Mouse (Mus musculus) liver, embryonic 16.5 days (tissue): ENCODE measurements around the gene Calml4. TPM values are rescaled to one million over a fixed set of nuclear protein-coding genes. Genes with fewer than 3 reads are reported as not detected.

Source experiments
- ATAC-seq: fragments of 200-750 bp; cut with Nextera tagmentation; 2 replicates; pipeline ENCODE4 v1.8.0; 2017; ENCODE audit warnings: low read depth, mild to moderate bottlenecking, moderate number of reproducible peaks, moderate library complexity
- H3K27ac ChIP-seq: fragments of 300-500 bp; sonication (generic); 2 replicates; pipeline ENCODE4 v1.5.1; 2014; ENCODE audit warnings: mild to moderate bottlenecking, low read length
- H3K27me3 ChIP-seq: fragments of 300-500 bp; sonication (generic); 2 replicates; pipeline ENCODE4 v1.6.1; 2014; ENCODE audit warnings: low read depth, low read length, mixed read lengths; ENCODE audit not compliant: control insufficient read depth, insufficient read depth
- H3K36me3 ChIP-seq: fragments of 300-500 bp; sonication (generic); 2 replicates; pipeline ENCODE4 v1.6.1; 2014; ENCODE audit warnings: mild to moderate bottlenecking; ENCODE audit not compliant: control insufficient read depth, insufficient read depth
- H3K4me1 ChIP-seq: fragments of 300-500 bp; sonication (generic); 2 replicates; pipeline ENCODE4 v1.6.1; 2014; ENCODE audit warnings: low read depth, low read length, mixed read lengths; ENCODE audit not compliant: control insufficient read depth
- H3K4me2 ChIP-seq: fragments of 300-500 bp; sonication (generic); 2 replicates; pipeline ENCODE4 v1.6.1; 2014; ENCODE audit warnings: low read depth, low read length, mixed read lengths
- H3K4me3 ChIP-seq: fragments of 300-500 bp; sonication (generic); 2 replicates; pipeline ENCODE4 v1.5.1; 2014; ENCODE audit warnings: low read depth, mild to moderate bottlenecking, low read length
- H3K9ac ChIP-seq: fragments of 300-500 bp; sonication (generic); 2 replicates; pipeline ENCODE4 v1.6.1; 2014; ENCODE audit warnings: low read depth, low read length
- H3K9me3 ChIP-seq: fragments of 300-500 bp; sonication (generic); replicated peaks from 2 replicates; pipeline ENCODE4 v1.6.1; 2016; ENCODE audit warnings: low read length; ENCODE audit not compliant: control insufficient read depth
- whole genome bisulfite sequencing: fragments of 180-500 bp; shearing (Covaris S2); extraction: QIAGEN DNeasy Blood & Tissue Kit; methylation state at CpG from one replicate; pipeline ENCODE4 v1.1.7; 2014; ENCODE audit not compliant: insufficient replicate concordance; 5-methylcytosine and 5-hydroxymethylcytosine counted together
- polyA plus RNA-seq: library from polyadenylated mRNA; unstranded; fragments of >200 nt; fragmentation: Nextera tagmentation; extraction: Ambion mirVana; gene quantifications from 2 replicates; pipeline ENCODE4 v1.2.1, GENCODE M21; 2015

Calml4 gene
- polyA plus RNA-seq: 1.9 and 4.0 TPM in 2 replicates

DNA sequence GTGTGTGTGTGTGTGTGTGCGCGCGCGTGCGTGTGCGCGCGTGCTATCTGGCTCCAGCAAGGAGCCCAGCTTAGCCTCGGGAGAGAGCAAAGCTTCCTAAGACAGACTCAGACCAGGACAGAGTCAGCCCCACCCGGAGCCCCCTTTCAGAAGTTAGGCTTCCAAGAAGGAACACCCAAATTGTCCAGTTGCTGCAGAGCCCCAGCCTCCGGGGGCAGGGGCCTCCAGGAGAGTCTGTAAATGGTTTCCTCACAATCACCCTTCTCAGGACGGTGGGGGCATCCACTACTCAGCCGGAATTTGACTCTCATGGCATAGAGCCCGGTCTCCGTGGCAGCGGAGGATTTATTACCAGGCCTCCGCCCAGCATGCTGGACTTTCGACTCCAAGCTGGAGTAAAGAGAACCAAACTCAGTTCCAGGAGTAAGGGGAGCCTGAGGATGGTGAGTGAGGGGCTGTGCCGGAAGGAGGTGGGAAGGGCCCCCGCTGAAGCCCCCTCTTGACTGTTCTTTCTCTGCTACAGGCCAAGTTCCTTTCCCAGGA is at the start of gene Calml4:
Gene Calml4 (plus strand): TSS at position 362 of the 543 bp plus-strand sequence.
- no peak within 1 kb of the TSS for H3K9ac ChIP-seq
- no peaks in the 10 kb centered on the region for H3K9me3 ChIP-seq
- H3K4me1 ChIP-seq: peaks cover 3% of the 10 kb centered on the region
- peak; percentile 35 for ATAC-seq
- no peaks in the 10 kb centered on the region for H3K27me3 ChIP-seq
- no peak within 1 kb of the TSS for H3K4me3 ChIP-seq
- H3K4me2 ChIP-seq: 0 out of 2 replicates have a peak within 1 kb of the TSS, but pooled peaks have one; percentile 20
- H3K36me3 ChIP-seq: no peaks in the 10 kb centered on the region
- 56% methylated on average over 20 of the region's 20 CpGs for WGBS
- no peak within 1 kb of the TSS; the same call in 1 of the 2 replicates for H3K27ac ChIP-seq

DNA sequence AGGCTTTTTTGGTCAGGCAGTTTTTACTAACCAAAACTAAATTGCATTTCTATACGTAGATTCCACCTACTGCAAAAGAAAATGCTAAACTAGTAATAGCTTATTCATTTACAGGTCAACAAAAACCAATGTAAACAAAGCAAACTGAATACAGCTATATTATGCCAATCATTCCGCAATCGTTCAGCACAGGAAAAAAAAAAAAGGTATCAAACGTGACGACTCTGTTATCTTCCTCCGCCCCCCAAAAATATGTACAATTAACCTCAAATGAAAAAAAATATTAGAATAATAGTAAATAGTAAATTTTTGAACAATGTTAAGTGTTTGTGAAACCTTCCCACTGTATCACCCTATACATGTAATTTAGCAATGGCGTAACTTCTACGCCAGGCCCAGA is 47.8 kb upstream of the Calml4 start:
- H3K36me3 ChIP-seq: no peaks in the 10 kb centered on the region
- H3K27ac ChIP-seq: peak overlapping the region; percentile 92
- H3K4me1 ChIP-seq: peaks cover 18% of the 10 kb centered on the region
- 14% methylated on average over 8 of the region's 8 CpGs for WGBS
- no peaks in the 10 kb centered on the region for H3K9me3 ChIP-seq
- H3K4me3 ChIP-seq: peak overlapping the region; percentile 100
- peak overlapping the region; percentile 70 for H3K4me2 ChIP-seq
- ATAC-seq: no peak
- peak overlapping the region; percentile 98 for H3K9ac ChIP-seq
- no peaks in the 10 kb centered on the region for H3K27me3 ChIP-seq

DNA sequence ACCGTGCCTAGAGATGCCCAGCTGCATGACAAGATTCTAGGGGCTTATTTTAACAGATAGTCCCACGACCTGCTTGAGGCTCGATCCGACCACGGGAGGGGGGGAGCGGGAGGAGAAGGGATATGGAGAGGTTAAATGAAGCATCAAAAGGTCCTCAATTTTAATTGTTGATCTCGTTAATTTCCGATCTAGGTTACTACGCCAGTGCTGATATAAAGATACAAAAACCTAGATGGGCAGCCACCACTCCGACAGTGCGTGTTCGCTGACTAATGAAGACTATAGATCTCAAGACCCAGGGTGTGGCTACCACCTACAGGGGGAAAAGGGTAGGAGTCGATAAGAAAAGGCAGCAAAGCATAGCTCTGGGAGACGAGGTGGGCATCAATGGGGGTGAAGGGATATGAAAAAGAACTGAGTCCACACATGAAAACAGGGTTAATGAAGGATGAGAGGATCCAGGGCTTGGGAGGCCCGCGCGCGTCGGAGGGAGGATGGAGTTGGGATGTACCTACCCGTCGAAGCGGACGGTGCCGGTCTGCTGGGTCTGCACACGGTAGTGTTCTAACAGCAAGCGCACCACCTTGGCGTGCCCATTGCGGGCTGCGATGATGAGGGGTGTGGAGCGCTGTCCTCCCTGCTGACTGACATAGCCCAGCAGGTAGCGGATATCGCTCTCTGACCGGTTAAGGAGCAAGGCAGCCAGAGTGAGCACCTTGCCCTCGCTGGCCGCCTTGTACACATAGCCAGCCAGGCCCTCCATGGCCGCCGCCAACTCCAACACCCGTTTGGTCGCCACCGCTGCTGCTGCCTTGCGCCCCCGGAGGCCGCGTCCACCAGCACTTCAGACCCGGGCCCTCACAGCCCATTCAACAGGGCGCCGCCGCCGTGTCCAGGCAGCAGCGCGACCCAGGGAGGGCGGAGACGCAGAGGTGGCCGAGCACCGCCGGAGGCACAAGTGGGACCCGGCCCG is 47.1 kb upstream of the Calml4 start:
- Histone ChIP-seq H3K27me3 (no peaks in the 10 kb centered on the region), H3K4me2 (peak overlapping the region; percentile 70), H3K9me3 (no peaks in the 10 kb centered on the region), H3K4me3 (peak overlapping the region; percentile 100), H3K27ac (peak overlapping the region; percentile 92), H3K36me3 (no peaks in the 10 kb centered on the region), H3K9ac (peak overlapping the region; percentile 98), H3K4me1 (peaks cover 22% of the 10 kb centered on the region)
- ATAC-seq: peak; percentile 52
- WGBS: under 1% methylated on average over 48 of the region's 58 CpGs

DNA sequence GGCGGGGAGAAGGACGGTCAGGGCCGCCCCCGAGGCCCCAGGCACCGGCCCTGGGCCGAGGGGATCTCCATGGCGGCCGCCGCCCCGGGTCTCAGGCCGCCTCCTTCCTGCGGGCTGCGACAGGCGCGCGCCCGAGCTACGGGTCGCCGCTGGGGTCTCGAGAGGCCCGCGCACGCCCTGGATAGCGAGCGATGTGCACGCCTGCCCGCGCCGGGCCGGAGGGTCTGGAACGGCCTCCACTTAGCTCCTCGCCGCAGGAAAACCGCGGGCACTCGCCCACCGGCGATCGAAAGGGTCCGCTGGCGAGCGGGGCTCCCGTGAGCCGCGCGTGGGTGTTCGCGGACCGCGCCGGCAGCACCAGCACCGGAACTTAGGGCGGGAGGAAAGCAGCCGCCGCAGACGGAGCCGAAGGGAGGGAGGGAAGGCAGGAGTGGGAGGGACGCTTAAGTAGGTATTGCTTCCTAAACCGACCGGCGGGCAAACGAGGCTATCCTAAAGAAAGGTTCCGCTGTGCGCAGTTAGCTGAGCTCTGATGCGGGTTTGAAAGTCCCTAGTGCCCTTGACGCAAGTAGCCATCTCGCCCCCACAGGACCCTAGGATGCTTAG is 46.3 kb upstream of the Calml4 start, which contains the start of gene Fem1b:
Gene Fem1b (minus strand): TSS at position 419 of the 606 bp plus-strand sequence.
- WGBS: under 1% methylated on average over 67 of the region's 68 CpGs
- Histone ChIP-seq H3K27ac (peak within 1 kb of the TSS; percentile 92), H3K27me3 (no peaks in the 10 kb centered on the region), H3K36me3 (no peaks in the 10 kb centered on the region), H3K4me3 (peak within 1 kb of the TSS; percentile 100), H3K9ac (peak within 1 kb of the TSS; percentile 98), H3K4me2 (peak within 1 kb of the TSS; percentile 70), H3K4me1 (peaks cover 22% of the 10 kb centered on the region), H3K9me3 (no peaks in the 10 kb centered on the region)
- peak; percentile 83 for ATAC-seq

DNA sequence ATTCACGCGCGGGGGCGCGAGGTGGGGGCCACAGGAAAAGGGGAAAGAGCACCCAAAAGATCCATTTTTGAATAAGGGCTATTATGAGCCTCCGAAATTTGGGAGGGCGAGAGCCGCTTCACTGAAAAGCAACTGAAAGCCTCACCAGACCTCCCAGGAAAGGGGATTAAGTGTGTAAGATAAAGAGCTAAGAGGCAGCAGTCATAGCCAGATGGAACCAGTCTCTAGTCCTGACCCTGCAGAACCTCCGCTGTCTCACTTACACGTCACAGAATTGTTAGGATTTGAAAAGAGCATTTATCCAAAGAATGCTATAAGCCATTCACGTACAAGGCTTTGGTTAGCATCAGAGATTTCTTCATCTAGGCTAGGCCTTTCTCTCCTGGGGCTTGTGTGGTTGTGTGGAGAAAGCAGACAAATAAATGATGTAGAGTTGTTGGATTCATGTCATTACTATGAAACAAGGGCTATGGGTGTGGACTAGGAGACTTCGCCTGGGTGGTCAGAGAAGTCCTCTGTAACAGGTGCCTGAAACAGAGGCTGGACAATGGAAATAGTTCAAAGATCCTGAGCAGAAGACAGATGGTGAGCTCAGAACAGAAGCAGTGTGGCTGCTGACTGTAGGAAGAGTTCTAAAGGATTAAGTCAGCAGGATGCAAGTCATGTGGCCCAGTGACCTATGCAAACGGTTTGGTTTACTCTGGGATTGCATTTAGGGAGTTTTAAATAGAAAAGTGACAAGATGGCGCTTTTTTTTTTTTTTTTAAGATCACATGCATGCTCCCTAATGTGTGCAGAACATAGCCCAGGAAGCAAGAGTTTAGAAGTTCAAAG is 45.4 kb upstream of the Calml4 start:
- H3K9ac ChIP-seq: peak overlapping the region; percentile 65
- H3K36me3 ChIP-seq: no peaks in the 10 kb centered on the region
- H3K4me2 ChIP-seq: peak overlapping the region; percentile 70
- H3K9me3 ChIP-seq: no peaks in the 10 kb centered on the region
- whole genome bisulfite sequencing: 22% methylated on average over 14 of the region's 14 CpGs
- H3K27me3 ChIP-seq: no peaks in the 10 kb centered on the region
- H3K4me1 ChIP-seq: peaks cover 22% of the 10 kb centered on the region
- peak overlapping the region; percentile 100 for H3K4me3 ChIP-seq
- no peak for ATAC-seq
- 0 out of 2 replicates have a peak overlapping the region, but pooled peaks have one; percentile 21 for H3K27ac ChIP-seq

DNA sequence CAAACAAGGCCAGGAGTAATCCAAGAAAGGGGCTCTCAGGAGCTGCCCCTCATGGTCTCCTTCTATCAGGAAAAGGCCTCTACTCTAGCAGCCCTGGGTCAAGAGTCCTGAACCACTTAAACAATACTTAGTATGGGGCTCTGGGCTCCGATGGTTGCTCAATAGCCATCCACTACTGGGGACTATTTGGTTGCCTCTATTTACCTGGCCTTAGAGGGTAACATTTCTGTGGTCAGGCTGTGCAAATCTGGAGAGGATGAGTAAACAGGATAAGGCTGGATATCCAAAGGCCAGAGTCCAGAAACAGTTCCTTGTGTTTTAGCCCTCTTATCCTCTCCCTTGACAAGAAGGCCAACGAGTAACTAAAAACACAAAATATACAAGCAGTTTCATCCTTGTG is 43.1 kb upstream of the Calml4 start:
- no peak overlapping the region for H3K4me2 ChIP-seq
- peak overlapping the region; percentile 71 for H3K27ac ChIP-seq
- H3K9me3 ChIP-seq: no peaks in the 10 kb centered on the region
- peak; percentile 28 for ATAC-seq
- peaks cover 13% of the 10 kb centered on the region for H3K4me1 ChIP-seq
- no peak overlapping the region for H3K4me3 ChIP-seq
- H3K27me3 ChIP-seq: no peaks in the 10 kb centered on the region
- H3K36me3 ChIP-seq: no peaks in the 10 kb centered on the region
- WGBS: 53% methylated on average over 2 of the region's 2 CpGs
- H3K9ac ChIP-seq: no peak overlapping the region

DNA sequence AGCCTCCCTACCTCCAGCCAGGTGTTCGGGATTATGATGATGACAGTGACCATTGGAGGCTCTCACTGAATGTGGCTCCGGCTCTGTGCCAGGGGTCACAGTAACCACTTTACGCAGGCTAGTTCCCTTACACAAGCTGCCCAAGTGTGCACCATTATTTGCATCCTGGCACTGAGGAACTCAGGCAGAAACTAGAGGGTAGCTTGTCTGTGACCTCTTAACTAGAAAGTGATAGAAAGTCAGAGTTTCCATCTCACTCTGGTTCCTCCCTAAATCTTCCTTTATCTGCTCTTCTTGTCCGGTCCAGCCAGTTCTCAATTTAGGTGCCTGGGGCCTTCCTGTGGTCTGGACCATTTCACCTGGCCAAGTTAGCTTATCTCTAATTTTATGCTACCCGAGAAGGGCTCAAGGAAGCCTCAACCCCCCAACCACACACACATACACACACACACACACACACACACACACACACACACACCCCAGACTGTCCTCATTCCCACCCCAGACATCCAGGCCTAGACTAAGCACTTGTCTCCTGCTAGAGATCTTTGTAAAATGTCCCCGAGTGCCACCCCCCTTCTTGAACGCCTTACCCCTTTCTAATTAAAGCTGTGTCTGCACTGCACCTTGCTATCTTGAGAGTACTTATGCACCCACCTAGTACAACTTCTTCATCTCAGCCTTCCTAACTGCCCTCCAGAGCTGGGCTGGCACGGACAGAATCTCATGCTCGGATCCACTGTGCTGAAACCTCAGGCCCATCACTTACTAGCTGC is 41.4 kb upstream of the Calml4 start:
- H3K27me3 ChIP-seq: no peaks in the 10 kb centered on the region
- H3K4me2 ChIP-seq: no peak overlapping the region
- H3K9ac ChIP-seq: no peak overlapping the region

More for the DNA sequence above, 41.4 kb upstream of the Calml4 start:
- Histone ChIP-seq H3K4me3 (no peak overlapping the region), H3K9me3 (no peaks in the 10 kb centered on the region), H3K36me3 (no peaks in the 10 kb centered on the region), H3K4me1 (peaks cover 11% of the 10 kb centered on the region), H3K27ac (no peak overlapping the region)
- WGBS: 63% methylated on average over 9 of the region's 9 CpGs
- no peak for ATAC-seq
